Mouse (Mus musculus): ENCODE measurements around the gene Bfsp2.

DNA sequence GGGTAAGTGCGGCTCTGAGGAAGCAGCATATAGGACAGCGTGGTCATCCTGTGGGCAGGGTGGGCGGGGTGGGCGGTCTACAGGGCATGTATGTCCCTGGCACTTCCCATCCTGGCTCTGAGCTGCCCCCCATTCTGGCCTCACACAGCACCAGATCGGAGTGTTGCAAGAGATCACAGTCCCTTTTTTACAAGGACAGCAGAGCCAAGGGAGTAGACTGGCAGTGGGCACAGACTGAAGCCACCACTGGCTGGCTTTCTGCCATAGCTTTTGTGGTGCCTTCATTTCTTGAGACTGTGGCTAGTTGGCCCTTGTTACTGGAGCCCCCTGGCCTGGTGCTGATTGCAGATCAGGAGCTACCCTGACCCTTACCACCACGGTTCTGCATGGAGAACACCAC, 6.0 kb upstream of the Bfsp2 start:
- TF ChIP-seq CHD2 (IDR thresholded peaks at IDR 0.05; ENCODE audit: low read depth, low read length), result no peak
- TF ChIP-seq ZNF384 (IDR thresholded peaks at IDR 0.05; ENCODE audit: low read depth, low read length), result no peak

Measured in ES-E14 (cell line).